Mouse (Mus musculus): ENCODE measurements around the gene Mlst8. TPM values are rescaled to one million over a fixed set of nuclear protein-coding genes. Genes with fewer than 3 reads are reported as not detected.
"Not testable (repeated sequence)": the region's sequence is repeated elsewhere in the genome, so short reads cannot be mapped to it uniquely, and the experiment has no call there.

The Mlst8 gene
- polyA plus RNA-seq, 1 experiment from 2014 or later: 38.6 TPM

DNA sequence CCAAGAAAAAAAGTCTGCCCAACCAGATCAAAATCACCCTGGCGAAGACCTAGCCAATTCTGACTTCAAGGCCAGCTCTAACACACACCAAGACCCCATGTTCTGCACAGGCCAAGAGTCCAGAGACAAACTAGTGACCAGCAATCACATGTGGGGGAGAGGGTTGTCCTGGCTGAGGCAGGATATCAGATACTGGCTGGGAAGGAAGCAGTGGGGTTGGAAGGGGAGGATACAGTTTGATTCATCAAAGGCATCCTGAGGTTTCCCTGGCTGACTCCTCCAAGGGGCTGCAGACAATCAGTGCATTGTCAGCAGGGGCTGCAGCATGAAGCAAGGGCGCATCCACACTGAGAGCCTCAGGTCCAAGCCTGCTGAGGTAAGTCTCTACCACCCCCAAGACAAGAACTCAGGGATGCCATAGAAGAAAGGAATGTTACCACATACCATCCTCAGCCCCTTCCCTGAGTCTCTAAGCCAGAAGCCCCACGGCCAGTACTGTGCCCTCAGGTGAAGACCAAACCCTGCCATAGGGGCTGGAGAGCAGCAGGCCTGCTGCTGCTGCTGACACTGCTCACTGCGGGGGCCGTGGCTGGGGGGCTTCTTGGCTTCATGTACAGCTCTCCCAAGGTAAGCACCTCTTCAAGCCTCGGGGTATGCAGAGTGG, 5.1 kb downstream of the Mlst8 start, which contains the start of gene Bricd5:
Gene Bricd5 (plus strand): TSS at position 273 of the 664 bp plus-strand sequence.
- peaks cover 48% of the 10 kb centered on the region for H3K4me1 ChIP-seq (replicated peaks)
- H3K9ac ChIP-seq (replicated peaks): no peak within 1 kb of the TSS; the same call in 1 of the 2 replicates
- no peak within 1 kb of the TSS for H3K4me3 ChIP-seq (replicated peaks)
- H3K9me3 ChIP-seq: no peaks in the 10 kb centered on the region
- H3K36me3 ChIP-seq: peaks cover 50% of the 10 kb centered on the region
- peak within 1 kb of the TSS; percentile 100; the same call in 1 of the 2 replicates for H3K4me2 ChIP-seq (replicated peaks)
- H3K27ac ChIP-seq: no peak within 1 kb of the TSS
- 79% methylated on average over 6 of the region's 6 CpGs for WGBS
- no peaks in the 10 kb centered on the region for H3K27me3 ChIP-seq
- ATAC-seq: no peak

DNA sequence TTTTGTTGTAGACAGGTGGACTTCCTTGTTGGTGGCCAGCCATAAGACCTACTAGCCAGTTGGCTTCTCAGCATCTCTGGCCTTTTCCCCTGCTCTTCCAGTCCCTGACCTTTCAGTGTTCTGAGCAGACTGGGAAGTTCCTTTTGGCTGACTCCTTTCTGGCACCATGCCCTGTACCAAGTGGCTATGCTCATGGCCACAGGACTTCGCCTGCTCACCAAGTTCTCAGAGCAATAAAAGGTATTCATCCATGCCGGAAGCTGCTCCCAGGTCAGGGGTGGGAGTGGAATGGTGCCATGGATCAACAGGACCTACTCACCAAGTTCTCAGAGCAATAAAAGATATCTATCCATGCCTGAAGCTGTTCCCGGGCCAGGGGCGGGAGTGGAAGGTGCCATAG, 6.4 kb downstream of the Mlst8 start:
- peak overlapping the region; percentile 88 for H3K4me3 ChIP-seq (replicated peaks)
- peak overlapping the region; percentile 87 for H3K9ac ChIP-seq (replicated peaks)
- 94% methylated on average over 4 of the region's 4 CpGs for WGBS

DNA sequence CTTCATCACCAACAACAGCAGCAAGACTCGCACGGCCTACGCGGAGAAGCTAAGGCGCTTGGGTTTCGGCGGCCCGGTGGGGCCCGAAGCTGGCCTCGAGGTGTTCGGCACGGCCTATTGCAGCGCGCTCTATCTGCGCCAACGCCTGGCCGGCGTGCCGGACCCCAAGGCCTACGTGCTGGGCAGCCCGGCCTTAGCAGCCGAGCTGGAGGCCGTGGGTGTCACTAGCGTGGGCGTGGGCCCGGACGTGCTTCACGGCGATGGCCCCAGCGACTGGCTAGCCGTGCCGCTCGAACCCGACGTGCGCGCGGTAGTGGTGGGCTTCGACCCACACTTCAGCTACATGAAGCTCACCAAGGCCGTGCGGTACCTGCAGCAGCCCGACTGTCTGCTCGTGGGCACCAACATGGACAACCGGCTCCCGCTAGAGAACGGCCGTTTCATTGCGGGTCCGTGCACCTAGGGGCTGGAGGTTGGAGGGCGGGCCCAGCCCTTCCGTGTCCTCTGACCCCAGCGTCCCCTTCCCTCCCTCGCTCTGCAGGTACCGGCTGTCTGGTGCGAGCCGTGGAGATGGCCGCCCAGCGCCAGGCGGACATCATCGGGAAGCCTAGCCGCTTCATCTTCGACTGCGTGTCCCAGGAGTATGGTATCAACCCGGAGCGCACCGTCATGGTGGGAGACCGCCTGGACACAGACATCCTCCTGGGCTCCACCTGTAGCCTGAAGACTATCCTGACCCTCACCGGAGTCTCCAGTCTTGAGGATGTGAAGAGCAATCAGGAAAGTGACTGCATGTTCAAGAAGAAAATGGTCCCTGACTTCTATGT, 8.0 kb downstream of the Mlst8 start:
- Histone ChIP-seq H3K27me3 (no peaks in the 10 kb centered on the region), H3K9ac (replicated peaks) (peak overlapping the region; percentile 87), H3K4me1 (replicated peaks) (peaks cover 38% of the 10 kb centered on the region), H3K36me3 (peaks cover 35% of the 10 kb centered on the region), H3K9me3 (no peaks in the 10 kb centered on the region), H3K4me3 (replicated peaks) (peak overlapping the region; percentile 88), H3K27ac (peak overlapping the region; percentile 86), H3K4me2 (replicated peaks) (peak overlapping the region; percentile 100)
- 1% methylated on average over 68 of the region's 68 CpGs for WGBS
- peak; percentile 22 for ATAC-seq

More for the DNA sequence above, 6.4 kb downstream of the Mlst8 start:
- no peaks in the 10 kb centered on the region for H3K27me3 ChIP-seq
- H3K4me2 ChIP-seq (replicated peaks): peak overlapping the region; percentile 100
- peaks cover 39% of the 10 kb centered on the region for H3K4me1 ChIP-seq (replicated peaks)
- no peaks in the 10 kb centered on the region for H3K9me3 ChIP-seq
- H3K36me3 ChIP-seq: peaks cover 50% of the 10 kb centered on the region
- H3K27ac ChIP-seq: no peak overlapping the region
- ATAC-seq: no peak

DNA sequence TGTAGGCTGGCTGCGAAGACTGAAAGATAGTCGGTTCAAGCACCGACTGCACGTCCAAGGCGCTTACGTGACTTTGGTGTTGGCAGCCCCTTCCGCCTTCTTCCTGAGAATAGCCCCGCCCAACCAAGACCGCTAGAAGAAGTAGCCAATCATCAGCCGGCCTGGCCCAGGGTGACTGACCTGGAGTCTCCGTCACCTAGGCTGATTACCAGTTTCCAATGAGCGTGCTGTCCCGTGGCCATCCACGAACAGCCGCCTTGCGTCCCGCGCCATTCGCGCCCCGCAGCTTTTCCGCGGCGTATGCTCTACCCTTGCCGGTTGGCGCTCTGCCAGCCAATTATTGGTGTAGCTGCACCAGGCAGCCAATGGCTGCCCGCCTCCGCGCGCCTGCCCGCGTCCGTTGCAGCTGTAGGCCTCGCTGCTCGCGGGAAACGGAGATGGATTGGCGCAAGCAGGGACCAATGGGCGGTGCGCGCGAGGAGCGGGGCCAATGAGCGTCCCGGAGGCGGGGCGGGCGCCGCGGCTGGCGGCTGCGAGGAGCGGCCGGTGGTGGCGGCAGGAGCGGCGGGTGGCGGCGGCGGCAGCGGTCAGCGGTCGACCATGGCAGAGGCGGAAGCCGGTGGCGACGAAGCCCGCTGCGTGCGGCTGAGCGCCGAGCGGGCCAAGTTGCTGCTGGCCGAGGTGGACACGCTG, 8.8 kb downstream of the Mlst8 start, which contains the start of the genes E4f1 and Pgp:
Gene E4f1 (minus strand): TSS at position 404 of the 693 bp plus-strand sequence.
Gene Pgp (plus strand): TSS at position 483 of the 693 bp plus-strand sequence.
- H3K27me3 ChIP-seq: no peaks in the 10 kb centered on the region
- H3K9me3 ChIP-seq: no peaks in the 10 kb centered on the region
- H3K36me3 ChIP-seq: peaks cover 26% of the 10 kb centered on the region
- H3K4me2 ChIP-seq (replicated peaks): peak within 1 kb of the TSS; percentile 100
- peak within 1 kb of the TSS; percentile 87 for H3K9ac ChIP-seq (replicated peaks)
- peak within 1 kb of the TSS; percentile 86 for H3K27ac ChIP-seq
- H3K4me3 ChIP-seq (replicated peaks): peak within 1 kb of the TSS; percentile 88
- under 1% methylated on average over 69 of the region's 75 CpGs for WGBS
- peaks cover 38% of the 10 kb centered on the region for H3K4me1 ChIP-seq (replicated peaks)
- ATAC-seq: peak; percentile 98

DNA sequence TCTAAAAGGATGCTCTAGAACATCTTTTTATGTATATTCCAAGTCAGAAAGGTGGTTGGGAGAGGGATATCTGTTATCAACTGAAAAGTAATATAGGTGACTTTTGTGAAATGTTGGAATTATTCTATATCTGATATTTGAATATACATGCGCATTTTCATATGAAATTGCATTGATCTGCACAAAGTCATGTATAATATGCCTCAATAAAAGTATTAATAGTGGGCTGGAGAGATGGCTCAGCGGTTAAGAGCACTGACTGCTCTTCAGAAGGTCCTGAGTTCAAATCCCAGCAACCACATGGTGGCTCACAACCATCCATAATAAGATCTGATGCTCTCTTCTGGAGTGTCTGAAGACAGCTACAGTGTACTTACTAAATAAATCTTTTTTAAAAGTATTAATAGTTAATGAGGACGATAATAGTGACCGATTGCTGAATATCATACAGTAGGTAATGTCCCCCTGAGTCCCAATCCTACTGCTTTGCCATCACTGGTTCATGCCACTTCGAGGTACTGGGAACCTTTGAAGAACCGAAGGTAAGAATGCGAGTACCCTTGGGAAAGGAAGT, 9.5 kb downstream of the Mlst8 start:
- Histone ChIP-seq H3K27ac (peak overlapping the region; percentile 85), H3K36me3 (peaks cover 20% of the 10 kb centered on the region), H3K9me3 (no peaks in the 10 kb centered on the region), H3K9ac (replicated peaks) (peak overlapping the region; percentile 65), H3K4me3 (replicated peaks) (peak overlapping the region; percentile 88), H3K4me1 (replicated peaks) (peaks cover 38% of the 10 kb centered on the region), H3K4me2 (replicated peaks) (peak overlapping the region; percentile 100), H3K27me3 (no peaks in the 10 kb centered on the region)
- no peak for ATAC-seq
- 18% methylated on average over 7 of the region's 7 CpGs for WGBS

DNA sequence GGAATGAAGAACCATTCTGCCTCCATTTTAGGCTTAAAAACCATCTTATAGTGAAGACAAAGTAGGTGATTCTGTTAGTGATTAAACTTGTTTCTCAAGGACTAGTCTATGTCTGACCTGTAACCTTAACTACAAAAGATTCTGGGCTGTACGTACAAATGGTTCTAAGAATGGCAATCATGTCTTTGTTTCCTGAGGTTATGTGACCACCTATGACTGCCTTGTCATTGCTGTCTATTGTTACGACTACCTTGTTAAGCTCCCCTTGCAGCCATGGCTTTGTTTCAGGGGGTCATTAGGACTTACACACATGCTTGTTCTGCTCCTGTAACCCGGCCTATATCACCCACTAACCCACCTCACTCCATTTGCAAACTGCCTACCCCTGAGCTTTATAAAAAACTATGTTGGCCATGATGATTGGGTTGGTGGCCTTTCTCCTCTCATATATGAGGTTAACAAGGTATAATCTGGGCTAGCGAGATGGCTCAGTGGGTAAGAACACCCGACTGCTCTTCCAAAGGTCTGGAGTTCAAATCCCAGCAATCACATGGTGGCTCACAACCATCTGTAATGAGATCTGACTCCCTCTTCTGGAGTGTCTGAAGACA, 10.1 kb downstream of the Mlst8 start:
- Histone ChIP-seq H3K9me3 (no peaks in the 10 kb centered on the region), H3K9ac (replicated peaks) (no peak overlapping the region), H3K4me3 (replicated peaks) (no peak overlapping the region), H3K27ac (no peak overlapping the region), H3K4me1 (replicated peaks) (peaks cover 34% of the 10 kb centered on the region), H3K36me3 (peaks cover 14% of the 10 kb centered on the region; the same call in 1 of the 2 replicates), H3K27me3 (no peaks in the 10 kb centered on the region), H3K4me2 (replicated peaks) (no peak overlapping the region)
- no peak for ATAC-seq
- 92% methylated on average over 5 of the region's 5 CpGs for WGBS

DNA sequence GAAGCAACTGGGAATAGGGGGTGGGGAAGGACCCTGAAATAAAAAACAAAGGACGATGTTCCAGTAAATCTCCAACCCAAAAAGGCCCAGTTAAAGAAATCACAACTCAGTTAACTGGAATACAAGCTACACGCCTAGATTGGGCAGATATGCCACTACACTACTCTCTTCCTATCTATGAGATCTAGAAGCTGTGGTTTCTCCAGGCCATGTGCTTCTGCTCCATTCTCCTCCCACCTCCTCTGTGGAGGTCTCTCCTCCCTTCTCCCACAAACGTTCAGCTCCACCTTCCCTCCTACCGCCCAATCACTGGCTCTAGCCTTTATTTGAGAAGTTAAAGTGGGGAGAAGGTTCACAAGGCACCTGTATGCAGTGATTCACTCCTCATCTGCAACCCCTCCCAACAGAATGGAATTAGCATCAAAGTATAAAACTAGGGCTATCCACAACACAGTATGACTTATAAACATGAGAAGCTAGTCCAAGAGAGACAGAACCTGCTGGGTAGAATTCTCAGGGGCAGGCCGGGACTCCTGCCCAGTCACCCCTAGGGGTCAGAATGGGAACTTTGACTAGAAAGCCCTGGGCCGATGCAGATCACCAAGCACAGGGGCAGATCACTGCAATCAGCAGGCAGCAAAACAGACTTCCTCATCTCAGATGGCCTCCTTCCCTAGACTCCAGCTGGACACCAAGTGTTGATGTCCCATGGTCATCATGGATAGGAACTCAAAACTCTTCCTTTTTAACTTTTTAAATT, 15.3 kb downstream of the Mlst8 start:
- H3K27me3 ChIP-seq: no peaks in the 10 kb centered on the region
- no peak overlapping the region for H3K9ac ChIP-seq (replicated peaks)
- ATAC-seq: no peak
- no peak overlapping the region for H3K4me2 ChIP-seq (replicated peaks)
- H3K4me3 ChIP-seq (replicated peaks): no peak overlapping the region
- no peaks in the 10 kb centered on the region for H3K9me3 ChIP-seq
- no peaks in the 10 kb centered on the region for H3K36me3 ChIP-seq
- no peaks in the 10 kb centered on the region for H3K4me1 ChIP-seq (replicated peaks)
- H3K27ac ChIP-seq: no peak overlapping the region
- WGBS: 63% methylated on average over 6 of the region's 6 CpGs

DNA sequence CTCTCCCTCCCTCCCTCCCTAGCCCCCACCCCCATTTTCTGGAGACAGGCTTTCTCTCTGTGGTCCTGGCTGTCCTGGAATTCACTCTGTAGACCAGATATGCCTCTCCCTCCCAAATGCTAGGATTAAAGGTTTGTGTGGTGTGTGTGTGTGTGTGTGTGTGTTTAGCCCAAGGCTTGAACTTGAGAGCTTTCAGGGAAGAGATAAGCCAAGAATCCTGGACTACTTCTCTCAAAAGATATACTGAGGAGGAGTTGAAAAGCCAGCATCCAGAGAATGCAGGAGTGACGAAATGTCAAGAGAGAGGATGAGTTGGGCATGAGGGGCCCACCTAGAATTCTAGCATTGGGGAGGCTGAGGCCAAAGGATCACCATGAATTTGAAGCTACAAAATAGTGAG, 15.9 kb downstream of the Mlst8 start:
- no peak overlapping the region for H3K4me2 ChIP-seq (replicated peaks)
- H3K9me3 ChIP-seq: no peaks in the 10 kb centered on the region
- H3K27ac ChIP-seq: no peak overlapping the region
- ATAC-seq: no peak
- no peak overlapping the region for H3K9ac ChIP-seq (replicated peaks)
- no peaks in the 10 kb centered on the region for H3K36me3 ChIP-seq
- 92% methylated on average over 1 of the region's 1 CpGs for WGBS
- no peaks in the 10 kb centered on the region for H3K4me1 ChIP-seq (replicated peaks)
- H3K27me3 ChIP-seq: no peaks in the 10 kb centered on the region
- H3K4me3 ChIP-seq (replicated peaks): no peak overlapping the region

DNA sequence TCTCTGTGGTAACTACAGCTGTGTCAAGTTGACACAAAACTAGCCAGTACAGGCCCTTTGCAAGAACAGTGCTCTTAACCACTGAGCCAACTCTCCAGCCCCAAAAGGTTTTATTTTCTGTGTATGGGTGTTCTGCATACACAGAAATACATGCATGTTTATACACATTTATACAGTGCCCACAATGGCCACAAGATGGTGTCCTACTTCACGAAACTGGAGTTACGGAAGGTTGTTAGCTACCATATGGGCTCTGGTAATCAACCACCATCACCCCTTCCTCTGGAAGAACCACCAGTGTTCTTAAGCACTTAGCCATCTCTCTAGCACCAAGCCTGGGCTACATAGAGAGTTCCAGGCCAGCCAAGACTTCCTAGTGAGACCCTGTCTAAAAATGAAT, 17.3 kb downstream of the Mlst8 start:
- Histone ChIP-seq H3K27me3 (no peaks in the 10 kb centered on the region), H3K4me2 (replicated peaks) (no peak overlapping the region), H3K36me3 (no peaks in the 10 kb centered on the region), H3K9me3 (no peaks in the 10 kb centered on the region), H3K27ac (no peak overlapping the region), H3K4me1 (replicated peaks) (no peaks in the 10 kb centered on the region), H3K4me3 (replicated peaks) (no peak overlapping the region), H3K9ac (replicated peaks) (no peak overlapping the region)
- 61% methylated on average over 2 of the region's 2 CpGs for WGBS
- ATAC-seq: no peak

DNA sequence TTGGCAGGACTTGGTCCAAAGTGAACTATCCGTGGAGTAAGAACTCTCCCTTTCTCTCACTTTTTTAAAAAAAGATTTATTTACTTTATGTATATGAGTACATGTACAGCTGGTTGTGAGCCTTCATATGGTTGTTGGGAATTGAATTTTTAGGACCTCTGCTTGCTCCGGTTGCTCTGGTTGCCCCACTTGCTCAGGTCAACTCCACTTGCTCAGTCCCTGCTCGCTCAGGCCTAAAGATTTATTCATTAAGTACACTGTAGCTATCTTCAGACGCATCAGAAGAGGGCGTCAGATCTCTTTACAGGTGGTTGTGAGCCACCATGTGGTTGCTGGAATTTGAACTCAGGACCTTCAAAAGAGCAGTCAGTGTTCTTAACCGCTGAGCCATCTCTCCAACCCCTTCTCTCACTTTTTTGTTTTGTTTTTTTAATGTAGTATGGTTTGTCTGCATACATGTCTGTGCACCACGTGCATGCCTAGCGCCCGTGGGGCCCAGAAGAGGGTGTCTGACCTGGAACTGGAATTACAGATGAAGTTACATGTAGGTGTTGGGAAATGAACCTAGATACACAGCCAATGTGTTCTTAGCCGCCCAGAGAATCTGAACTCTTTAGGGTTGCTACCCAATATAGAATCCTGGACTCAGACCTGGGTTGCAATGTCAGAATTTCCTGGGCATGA, 23.2 kb downstream of the Mlst8 start:
- not testable (repeated sequence) for H3K9ac ChIP-seq (replicated peaks); H3K27me3 ChIP-seq; H3K9me3 ChIP-seq
- H3K4me2 ChIP-seq (replicated peaks): peak overlapping the region; percentile 85
- ATAC-seq: peak; percentile 21
- 51% methylated on average over 10 of the region's 10 CpGs for WGBS
- H3K36me3 ChIP-seq: peaks cover 13% of the 10 kb centered on the region
- peak overlapping the region; percentile 91; the same call in 1 of the 2 replicates for H3K27ac ChIP-seq
- H3K4me1 ChIP-seq (replicated peaks): peaks cover 15% of the 10 kb centered on the region
- H3K4me3 ChIP-seq (replicated peaks): peak overlapping the region; percentile 88

Measured in midbrain, embryonic 13.5 days (tissue).